Mouse (Mus musculus) fat pad, adult 2 months (tissue): Measurements from ENCODE around the gene A530032D15Rik.
"Not testable (repeated sequence)": the region's sequence is repeated elsewhere in the genome, so short reads cannot be mapped to it uniquely, and the experiment has no call there.

Source experiments
- DNase-seq: peaks from one replicate; pipeline ENCODE4 v3.0.0-alpha.2; 2011; ENCODE audit warnings: low read depth, low spot score; ENCODE audit errors: extremely low read depth

Gene A530032D15Rik

DNA sequence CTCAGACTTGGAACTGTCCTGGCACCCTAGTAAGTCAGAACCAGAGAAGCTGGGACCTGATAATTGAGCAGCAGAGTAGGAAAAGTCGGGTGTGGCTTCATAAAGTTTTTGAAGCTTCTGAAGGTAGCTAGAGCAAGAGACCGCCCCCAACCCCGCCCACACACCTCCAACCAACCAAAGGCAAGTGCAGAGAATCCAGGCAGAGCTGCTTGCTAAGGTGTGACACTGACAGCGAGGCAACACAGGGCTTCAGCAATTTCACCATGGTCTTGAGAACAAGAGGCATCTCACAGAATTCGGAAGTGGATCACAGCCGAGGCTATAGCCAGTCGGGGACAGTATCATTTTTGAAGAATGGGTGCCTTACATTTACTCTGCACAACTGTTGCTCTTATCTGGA, at the start of gene A530032D15Rik:
Gene A530032D15Rik (minus strand): TSS at position 101 of the 400 bp plus-strand sequence.
- DNase-seq: not testable (repeated sequence)

DNA sequence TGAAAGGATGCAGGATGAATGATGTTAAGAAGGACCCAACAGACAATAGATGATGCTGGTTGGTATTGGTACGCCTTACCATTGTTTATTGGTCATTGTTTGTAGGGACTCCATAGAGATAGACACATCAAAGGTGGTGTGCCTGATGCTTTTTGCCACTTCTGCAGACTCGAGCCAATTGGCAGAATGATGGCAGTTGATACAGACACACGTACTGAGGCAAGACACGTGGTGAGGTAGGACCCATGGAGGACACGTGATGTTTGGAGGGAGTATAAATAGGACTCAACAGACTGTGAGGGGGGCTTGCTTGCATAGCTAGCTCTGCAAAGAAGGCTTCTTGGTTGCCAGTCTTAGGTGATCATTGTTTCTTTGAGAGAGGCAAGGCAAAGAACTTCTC, 45.5 kb upstream of the A530032D15Rik start:
- not testable (repeated sequence) for DNase-seq

DNA sequence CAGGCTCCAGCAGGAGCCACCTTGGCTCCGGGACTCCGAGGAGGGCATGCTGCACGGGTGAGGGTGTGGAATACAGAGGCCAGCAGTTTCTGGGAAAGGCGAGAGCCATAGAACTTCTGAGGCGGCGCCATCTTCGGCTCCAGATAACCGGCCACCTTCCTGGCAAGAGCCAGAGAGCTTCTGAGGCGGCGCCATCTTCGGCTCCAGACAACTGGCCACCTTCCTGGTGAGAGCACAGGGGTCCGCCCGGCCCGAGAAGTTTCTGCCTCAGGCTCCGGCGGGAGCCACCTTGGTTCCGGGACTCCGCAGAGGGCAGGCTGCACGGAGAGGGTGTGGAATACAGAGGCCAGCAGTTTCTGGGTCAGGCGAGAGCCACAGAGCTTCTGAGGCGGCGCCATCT, 24.0 kb upstream of the A530032D15Rik start:
- DNase-seq: not testable (repeated sequence)

DNA sequence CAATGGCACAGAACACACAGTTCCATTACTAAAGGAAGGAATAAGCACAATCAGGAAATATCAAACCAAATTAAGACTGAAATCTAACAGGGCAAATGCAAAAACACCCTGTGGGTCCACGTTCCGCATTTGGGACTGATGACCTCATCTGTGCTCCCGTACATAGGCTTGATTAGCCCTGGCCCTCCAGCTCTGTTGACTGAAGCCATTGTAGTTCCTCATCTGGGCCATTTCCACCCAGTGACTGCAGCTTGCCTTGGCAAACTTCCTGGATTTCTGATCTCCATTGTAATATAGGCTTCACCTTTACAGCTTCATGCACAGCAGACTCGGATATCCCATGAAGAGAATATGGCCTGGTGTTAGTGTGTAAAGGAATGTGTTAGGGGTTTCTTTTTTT, 12.2 kb upstream of the A530032D15Rik start:
- not testable (repeated sequence) for DNase-seq

DNA sequence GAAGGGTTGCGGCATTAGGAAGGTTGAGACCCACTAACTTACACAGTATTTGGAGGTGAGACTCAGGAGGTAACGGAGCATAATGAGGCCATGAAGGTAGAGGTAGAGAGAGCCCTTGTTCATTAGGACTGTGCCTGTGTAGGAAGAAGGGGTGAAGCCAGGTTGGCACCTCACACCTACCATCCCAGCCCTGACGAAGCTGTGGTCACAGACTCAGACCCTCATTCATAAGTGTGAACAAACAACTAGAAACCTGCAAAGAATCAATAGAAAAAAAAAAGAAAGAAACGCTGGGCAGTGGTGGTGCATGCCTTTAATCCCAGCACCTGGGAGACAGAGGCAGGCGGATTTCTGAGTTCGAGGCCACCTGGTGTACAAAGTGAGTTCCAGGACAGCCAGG, 8.7 kb upstream of the A530032D15Rik start:
- not testable (repeated sequence) for DNase-seq

DNA sequence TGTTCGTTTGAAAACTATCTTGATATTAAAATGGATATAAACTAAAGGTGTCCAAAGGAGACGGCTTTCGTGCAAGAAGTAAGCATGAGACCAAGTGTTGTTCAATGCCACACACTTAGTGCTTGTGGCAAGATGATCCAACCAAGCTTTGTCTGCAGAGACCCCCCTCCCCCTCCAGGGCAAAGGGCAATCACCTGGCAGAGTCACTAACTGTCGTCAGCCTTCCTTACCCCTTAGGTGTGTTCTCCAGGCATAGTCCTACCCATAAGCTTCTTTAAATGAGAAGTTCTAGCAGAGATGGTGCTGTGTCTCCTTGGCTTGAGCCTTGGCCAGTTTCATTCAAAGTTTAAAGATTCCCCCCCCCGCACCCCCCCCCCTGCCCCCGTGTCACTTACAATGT, 7.9 kb upstream of the A530032D15Rik start:
- not testable (repeated sequence) for DNase-seq

DNA sequence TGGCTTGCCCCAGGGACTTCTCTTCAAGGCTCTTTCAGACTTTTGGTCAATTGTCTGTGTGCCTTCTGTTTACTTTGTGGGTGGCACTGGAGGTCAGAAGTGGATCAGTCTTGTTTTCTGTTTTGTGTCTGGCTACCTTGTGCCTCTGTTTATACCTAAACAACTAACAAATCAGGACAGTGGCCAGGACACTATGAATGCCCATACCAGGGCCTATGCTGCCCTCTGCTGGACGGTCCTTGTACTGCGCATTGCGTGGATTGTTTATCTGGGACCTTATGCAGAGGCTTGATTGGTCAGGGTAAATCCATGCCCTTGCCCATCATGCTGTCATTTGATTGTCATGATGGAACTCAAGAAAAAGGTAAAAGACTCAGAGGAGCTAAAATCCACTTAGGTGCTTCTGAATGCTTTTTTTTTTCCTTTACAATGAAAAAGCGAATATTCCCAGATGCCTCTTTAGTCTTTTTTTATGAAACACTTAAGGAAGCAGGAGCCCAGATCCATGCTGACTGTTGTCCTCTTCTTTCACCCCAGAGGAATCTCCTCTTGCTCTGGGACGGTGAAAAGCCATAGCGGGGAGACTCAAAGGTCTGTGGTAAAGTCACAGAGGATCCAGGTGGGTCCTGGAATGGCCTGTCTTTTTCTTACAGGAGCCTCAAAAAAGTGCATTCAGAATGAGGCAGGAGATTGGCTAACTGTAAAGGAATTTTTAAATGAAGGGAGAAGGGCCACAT, 5.2 kb upstream of the A530032D15Rik start:
- not testable (repeated sequence) for DNase-seq

DNA sequence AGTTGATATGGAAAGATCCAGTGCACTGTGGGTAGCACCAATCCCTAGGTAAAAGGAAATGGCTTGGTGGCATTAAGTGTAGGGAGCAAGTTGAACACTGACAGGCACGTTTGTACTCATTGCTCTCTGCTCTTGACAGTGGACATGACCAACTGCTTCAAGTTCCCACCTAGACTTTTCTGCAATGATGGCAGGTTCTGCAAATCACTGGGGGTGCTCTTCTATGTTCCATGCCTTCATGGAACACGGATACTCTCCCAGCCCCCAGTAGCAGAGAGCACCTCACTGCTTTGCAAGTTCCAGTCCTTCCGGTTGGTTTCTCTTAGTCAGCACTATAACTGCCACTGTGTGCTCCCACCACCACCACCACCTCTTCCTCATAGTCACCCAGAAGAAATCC, 4.4 kb upstream of the A530032D15Rik start:
- DNase-seq: not testable (repeated sequence)

DNA sequence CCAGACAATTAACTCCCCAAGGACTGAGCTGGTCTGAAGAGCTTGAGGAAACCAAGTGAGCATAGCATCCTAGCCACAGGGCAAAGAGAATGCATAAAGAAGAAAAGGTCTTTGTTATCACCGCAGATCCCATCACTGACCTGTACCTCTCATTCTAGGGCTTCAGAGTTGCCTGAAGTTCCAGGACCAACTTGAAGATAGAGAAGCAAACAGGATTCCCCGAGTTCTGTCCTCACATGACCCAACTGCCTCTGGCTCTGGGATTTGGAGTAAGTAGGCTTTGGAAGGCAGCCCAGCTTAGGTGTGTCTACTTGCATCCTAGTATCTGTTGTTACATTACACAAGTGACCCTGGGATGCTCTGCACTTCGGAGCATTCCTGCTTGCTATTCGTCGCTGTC, 3.2 kb upstream of the A530032D15Rik start:
- not testable (repeated sequence) for DNase-seq

DNA sequence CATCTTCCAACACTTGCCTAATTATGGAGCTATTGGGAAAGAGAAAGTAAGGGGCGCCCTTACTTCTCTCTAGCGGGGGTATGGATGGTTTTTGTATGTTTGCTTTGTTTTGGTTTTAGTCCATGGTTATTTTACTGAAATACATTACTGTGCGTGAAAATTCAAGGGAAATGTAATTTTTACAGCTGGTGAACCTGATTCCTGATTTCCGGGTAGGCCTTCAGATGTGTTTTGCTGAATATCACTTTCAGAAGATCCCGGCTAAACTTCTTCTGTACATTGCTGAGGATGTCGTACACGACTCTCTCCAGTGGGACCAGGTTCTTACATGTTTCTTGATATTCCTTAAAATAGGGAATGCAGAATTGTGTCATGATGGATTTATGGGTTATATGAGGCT, 2.6 kb upstream of the A530032D15Rik start:
- DNase-seq: not testable (repeated sequence)

DNA sequence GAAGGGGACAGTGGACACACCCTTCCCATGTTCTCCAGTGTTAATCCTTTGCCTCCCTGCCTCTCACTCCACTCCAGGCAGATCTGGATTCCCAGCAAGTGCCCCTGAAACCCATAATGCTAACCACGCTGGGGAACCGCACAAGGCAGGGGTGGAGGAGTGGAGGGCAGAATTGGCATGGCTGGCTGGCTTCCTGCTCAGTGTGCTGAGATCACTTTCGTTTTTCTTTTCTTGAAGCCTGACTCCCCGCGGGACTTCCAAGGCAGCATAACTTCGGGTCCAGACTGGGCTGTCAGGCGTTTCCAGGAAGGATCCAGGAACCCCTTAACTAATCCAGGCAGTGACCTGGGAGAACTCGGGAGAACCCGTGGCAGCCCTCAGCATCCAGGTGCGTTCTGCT, 1.9 kb upstream of the A530032D15Rik start:
- DNase-seq: not testable (repeated sequence)

DNA sequence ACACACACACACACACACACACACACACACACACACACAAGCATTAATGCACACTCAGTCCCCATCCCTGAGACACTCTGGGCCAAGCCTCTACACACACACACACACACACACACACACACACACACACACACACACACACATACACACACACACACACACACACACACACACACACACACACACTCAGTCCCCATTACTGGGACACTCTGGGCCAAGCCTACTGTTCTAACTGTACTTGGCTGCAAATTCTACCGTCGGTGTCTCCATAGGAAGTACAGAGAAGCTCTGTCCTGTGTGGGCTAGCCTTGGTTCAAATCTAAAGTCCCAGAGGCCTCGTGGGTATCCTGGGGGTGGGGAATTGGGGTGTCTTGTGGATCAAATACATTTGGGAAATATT, 1.2 kb upstream of the A530032D15Rik start:
- not testable (repeated sequence) for DNase-seq

DNA sequence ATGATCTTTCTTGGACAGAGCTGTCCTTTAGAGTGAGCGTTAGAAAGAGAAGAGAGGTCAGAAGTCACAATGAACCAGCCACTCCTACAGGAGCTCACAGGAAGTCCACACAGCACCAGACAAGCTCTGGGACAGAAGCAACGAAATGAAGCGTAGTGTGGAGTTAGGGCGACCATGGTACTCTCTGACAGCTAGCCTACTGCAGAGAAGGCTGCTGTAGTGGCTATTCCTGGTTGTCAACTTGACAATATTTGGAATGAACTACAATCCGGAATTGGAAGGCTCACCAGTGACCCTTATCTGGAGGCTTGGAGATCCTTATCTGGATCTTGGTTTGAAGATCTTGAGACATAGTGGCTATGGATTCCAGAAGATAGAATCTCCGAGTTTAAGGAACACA, 3.6 kb downstream of the A530032D15Rik start:
- DNase-seq: not testable (repeated sequence)

DNA sequence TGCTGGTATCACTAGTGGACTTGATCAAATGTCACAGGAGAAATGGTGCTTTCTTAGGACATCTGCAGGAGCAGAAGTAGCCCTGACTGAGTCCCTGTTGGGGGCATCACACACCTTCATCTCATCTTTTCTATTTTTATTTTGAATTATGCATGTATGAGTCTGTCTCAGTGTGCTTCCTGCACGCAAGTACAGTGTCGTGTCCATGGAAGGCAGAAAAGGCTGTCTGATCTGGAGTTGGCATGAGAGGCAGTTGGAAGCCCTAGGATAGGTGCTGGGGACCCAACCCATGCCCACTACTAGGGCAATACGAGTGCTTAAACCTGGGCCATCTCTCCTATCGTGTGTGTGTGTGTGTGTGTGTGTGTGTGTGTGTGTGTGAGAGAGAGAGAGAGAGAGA, 4.3 kb downstream of the A530032D15Rik start:
- not testable (repeated sequence) for DNase-seq

DNA sequence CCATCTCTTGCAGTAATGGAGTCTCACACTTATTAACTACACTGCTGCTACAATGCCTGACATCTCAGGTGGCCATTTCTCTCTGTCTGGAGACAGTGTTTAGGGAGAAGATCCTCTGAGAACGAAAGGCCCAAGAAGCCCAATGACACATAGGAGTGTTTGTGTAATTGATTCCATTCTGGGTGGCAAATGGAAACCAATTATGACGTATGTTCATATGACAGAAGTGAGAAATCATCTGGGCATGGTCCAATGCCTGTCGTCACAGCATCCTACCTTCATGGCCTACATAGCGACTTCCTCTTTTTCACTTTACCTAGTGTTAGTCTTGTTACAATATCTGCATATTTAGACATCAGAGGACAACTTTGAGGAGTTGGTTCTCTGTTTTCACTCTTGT, 7.9 kb downstream of the A530032D15Rik start:
- not testable (repeated sequence) for DNase-seq

DNA sequence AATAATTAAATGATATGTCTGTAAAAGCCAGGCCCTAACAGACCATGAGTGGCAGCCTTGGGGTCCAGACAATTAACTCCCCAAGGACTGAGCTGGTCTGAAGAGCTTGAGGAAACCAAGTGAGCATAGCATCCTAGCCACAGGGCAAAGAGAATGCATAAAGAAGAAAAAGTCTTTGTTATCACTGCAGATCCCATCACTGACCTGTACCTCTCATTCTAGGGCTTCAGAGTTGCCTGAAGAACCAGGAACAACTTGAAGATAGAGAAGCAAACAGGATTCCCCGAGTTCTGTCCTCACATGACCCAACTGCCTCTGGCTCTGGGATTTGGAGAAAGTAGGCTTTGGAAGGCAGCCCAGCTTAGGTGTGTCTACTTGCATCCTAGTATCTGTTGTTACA, 9.8 kb downstream of the A530032D15Rik start, which contains the start of gene Gm10553:
Gene Gm10553 (plus strand): TSS at position 301 of the 400 bp plus-strand sequence.
- not testable (repeated sequence) for DNase-seq

DNA sequence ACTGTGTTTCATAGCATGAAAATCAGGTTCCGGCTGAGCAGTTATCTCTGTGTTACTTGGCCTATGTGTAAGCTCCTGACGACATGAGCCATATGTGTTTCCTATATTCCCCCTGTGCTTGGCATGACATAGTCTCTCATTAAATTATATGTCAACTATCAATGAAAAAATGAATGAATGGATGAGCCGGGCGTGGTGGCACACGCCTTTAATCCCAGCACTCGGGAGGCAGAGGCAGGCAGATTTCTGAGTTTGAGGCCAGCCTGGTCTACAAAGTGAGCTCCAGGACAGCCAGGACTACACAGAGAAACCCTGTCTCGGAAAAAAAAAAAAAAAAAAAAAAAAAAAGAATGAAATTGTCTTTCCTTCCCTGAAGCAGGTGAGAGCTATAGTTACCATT, 10.6 kb downstream of the A530032D15Rik start:
- DNase-seq: not testable (repeated sequence)

DNA sequence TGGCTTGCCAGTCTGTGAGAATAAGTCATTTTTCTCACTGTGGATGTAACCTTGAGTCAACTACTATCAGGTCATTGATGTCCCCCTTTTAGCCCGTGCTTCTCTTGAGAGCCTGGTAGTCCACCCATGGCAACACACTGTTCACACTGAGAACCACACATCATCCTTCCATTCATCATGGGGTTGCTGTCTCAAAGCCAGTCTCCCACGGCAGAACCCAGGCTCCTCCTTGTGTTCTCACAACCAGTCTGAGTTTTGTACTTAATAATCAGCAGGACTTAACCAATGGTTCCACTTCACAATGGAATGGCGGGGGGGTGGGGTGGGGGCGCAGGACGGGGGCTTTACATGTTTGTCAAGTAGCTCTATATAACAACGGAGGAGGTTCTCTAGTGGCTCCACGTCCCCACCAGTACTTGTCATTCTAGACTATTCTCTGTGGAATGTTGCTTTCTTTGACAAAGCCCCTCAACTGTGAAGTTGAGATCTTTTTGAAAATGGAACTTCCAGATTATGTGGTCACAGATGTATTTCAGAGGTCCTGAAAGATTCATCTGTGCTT, 16.6 kb downstream of the A530032D15Rik start:
- DNase-seq: not testable (repeated sequence)

DNA sequence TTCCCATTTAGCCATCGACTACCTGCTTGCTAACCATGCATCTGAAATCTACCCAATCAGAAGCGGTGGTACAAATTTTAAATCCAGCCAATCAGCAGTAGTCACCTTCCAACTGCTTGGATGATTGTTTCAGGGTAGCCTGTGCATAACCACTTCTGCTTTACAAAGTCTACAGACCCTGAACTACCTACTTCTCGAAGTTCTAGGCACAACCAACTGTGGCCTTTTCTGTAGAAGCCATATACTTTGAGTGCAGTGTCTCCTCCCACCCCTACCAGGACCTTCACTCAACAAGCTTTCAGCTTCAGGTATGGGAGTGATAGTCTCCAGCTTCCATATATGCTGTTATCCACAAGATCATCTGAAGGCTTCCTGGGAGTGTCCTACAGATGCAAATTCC, 17.5 kb downstream of the A530032D15Rik start:
- DNase-seq: not testable (repeated sequence)

DNA sequence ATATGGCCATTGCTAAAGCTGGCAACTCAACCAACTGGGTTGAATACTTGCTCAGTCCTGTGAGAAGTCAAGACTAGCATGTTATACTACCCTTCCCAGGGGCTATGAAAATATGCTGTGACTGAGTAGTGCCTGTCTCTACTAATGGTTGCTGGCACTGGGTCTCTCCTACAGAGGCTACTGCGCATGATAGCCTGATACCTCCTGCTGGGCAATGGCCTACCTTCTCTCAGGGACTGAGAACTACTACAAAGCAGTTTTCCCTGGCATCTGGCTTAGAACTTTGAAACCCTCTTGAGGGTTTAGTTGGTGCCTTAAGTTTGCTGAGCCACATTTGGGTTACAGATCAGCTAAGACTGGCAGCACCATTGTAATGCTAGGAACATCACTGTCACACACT, 23.4 kb downstream of the A530032D15Rik start:
- not testable (repeated sequence) for DNase-seq

DNA sequence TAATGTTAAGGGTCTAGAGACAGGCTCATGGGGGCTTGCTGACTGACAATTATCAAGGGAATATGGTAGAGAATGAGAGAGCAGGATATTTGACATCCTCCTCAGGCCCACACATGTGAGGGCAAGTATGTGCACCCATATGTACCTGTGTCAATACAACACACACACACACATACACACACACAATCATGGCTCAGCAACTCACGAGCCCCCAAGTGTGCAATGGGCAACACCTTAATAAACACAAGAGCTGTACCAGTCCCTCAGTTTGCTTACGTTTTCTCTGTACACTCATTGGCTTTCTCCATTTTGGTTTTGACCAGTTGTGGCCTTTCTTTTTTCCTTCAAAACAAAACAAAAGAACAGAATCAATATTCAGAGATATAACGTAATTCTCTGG, 24.9 kb downstream of the A530032D15Rik start:
- not testable (repeated sequence) for DNase-seq

DNA sequence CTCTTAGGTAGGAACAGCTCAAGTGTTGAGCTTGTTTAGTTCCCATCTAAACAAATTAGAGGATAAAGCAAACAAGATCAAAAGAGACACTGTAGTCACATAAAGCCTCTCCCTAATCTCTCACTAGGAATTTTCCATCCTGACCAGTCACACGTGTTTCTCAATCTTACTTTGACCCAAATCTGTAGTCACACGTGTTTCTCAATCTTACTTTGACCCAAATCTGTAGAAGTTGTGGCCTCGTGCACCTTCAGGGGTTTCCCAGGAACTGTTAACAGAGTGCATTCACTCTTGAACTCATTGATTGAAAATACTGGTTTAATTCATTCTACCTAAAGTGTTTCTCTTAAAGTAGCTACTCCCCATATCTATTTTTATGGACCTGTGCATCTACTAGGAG, 36.6 kb downstream of the A530032D15Rik start:
- not testable (repeated sequence) for DNase-seq
